Mouse (Mus musculus): Measurements from ENCODE around the gene Ttc38.
A peak's percentile ranks its signal among the peaks of the same experiment; 100 is the strongest.
"Not testable (repeated sequence)": the region's sequence is repeated elsewhere in the genome, so short reads cannot be mapped to it uniquely, and the experiment has no call there.

Ttc38 gene

GRCm38 (mm10) chr15:85822011-85822359 is 10.1 kb upstream of the Ttc38 start:
- DNase-seq (ENCODE audit: low read depth, low spot score): no peak

DNA sequence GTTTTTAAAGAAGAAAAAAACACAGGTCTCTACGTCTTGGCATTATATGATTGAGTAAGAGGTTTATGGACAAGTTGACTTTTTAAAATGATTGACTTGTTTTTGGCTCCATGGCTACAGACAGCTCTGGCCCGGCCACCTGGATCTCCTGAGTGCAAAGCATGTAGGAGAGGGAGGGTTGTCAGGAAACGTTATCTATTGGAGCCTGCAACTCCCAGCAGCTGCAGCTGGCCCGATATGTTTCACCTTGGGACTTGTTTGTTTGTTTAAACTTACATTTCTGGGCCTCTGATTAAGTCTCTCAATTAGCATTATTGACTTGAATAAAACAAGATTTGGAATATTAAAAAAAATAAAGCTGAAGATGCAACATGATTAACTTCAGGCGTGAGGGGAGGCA is 5.4 kb upstream of the Ttc38 start:
- DNase-seq (ENCODE audit: low read depth, low spot score): no peak

- no peak for DNase-seq (ENCODE audit: low read depth, low spot score)
These were observed 4.0 kb upstream of the Ttc38 start for GRCm38 (mm10) chr15:85828071-85828470.

- DNase-seq (ENCODE audit: low read depth, low spot score): no peak
These were observed 2.6 kb upstream of the Ttc38 start for GRCm38 (mm10) chr15:85829470-85829869.

DNA sequence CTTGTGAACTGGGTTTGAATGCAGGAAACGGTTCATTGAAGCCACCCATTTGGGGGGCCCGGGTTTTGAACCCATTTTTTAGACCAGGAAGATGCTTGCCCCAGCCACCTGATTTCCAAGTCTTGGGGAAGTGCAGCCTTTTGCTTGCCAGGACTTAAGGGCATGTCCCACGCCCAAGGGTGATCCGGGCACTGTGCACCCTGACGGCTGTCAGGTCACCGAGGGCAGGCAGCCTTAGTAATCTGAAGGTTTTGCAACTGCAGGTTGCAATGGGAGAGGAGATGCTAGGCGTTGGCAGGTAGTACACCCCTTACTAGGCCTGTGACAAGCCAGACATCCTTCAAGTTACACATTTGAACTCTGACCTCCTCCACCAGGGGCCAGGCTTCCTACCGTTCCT is 493 bp downstream of the Ttc38 start:
- DNase-seq (ENCODE audit: low read depth, low spot score): peak; percentile 15

DNA sequence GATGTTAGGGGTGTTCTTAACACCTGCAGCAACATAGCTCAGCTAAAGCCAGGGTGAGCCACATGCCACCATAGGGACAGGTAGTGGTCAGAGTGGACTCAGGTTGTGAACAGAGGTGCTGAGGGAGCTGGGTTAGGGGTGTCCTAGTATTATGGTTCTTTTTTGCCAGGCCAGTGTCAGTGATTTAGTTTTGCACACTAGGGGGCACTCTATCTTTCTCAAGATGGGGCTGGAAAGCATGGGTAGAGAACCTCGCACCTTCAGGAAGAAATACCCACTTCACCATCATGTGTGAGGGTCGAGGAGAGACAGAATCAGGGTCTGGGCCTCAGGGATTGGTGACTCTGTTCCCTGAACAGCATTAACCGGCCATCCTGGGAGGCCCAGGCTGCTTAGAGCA is 3.2 kb downstream of the Ttc38 start:
- peak; percentile 48 for DNase-seq (ENCODE audit: low read depth, low spot score)

DNA sequence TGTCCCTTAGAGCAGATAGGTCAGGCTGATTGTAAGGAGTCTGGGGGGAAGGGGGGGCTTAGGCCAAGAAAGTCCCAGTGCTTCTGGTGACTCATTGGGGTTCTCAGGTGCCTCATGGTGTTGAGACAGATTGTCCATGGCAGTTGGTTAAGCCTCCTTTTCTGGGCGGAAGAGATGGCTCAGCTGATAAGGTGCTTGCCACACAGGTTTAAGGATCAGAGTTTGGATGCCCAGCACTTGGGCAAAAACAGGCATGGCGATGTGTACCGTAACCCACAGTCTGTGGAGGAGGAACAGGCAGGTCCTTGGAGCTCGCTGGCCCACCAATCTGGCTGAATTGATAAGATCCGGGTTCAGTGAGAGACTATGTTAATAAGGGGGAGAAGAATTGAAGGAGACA is 4.8 kb downstream of the Ttc38 start:
- no peak for DNase-seq (ENCODE audit: low read depth, low spot score)

GRCm38 (mm10) chr15:85840983-85841382 is 8.9 kb downstream of the Ttc38 start:
- peak; percentile 60 for DNase-seq (ENCODE audit: low read depth, low spot score)

GRCm38 (mm10) chr15:85841796-85842360 is 9.8 kb downstream of the Ttc38 start:
- no peak for DNase-seq (ENCODE audit: low read depth, low spot score)

DNA sequence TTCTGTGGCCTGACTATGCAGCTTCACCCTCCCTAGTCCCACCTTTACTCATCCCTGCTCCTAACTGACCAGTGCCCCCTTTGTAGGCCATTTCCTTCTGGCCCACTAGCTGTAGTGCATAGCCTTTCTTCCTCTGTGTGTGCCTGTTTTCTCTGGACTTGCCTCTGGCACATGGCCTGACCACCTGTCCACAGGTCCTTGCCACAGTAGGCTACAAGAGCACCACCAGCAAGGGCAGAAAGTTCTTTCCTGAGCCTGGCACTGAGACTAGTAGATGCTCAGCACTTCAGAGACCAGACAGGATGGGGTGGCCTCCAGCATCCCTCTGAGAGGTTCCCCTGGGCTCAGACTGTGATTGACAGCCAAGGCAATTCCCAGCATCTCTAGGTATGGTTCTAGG is 13.0 kb downstream of the Ttc38 start:
- no peak for DNase-seq (ENCODE audit: low read depth, low spot score)

- DNase-seq (ENCODE audit: low read depth, low spot score): peak; percentile 23
These were observed 19.7 kb downstream of the Ttc38 start for GRCm38 (mm10) chr15:85851656-85852392.

DNA sequence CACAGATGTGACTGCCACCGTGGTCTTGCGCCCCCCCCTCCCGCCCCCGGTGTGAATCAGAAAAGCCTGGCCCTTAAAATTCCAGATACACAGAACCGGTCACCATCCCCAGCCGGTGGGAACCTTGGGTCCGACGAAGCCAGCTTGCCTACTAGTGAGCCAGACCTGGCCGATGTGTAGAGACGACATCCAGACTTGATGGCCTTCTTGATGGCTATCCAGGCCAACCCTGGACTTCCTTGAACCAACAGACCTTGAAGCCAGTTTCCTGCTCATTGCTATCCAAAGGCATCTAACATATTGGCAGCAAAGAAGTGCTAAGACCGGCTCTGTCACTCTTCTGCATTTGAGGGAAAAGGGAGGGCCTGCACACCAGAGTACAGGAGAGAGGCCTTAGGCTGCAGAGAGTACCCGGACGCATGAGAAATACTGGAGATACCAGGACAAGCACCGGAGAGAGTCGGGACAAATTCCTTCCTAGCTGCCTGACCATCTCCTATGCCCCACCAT is 26.9 kb downstream of the Ttc38 start:
- DNase-seq (ENCODE audit: low read depth, low spot score): no peak

GRCm38 (mm10) chr15:85859490-85860031 is 27.5 kb downstream of the Ttc38 start, which contains the start of gene Gtse1:
TSS of gene Gtse1 (plus strand) at chr15:85859745.
- DNase-seq (ENCODE audit: low read depth, low spot score): peak; percentile 96

DNA sequence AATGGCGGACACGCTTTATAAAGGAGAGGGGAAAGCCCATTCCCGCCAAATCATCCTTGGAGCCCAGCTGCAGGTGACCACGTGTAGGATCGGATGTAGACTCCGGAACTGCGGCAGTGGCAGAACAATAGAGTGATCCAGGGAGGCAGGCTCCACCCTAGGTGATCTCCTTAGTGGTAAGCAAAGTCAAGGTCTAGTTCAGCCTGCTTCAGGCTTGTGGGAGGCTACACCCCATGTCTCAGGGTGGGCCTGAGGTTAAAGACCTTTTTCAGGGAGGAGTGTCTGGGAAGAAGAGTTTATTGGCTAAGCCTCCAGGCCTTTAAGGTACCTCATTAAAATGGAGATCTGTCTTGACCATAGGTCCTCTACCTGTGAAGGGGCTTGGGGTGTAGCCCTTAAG is 33.8 kb downstream of the Ttc38 start:
- not testable (repeated sequence) for DNase-seq (ENCODE audit: low read depth, low spot score)

- peak; percentile 87 for DNase-seq (ENCODE audit: low read depth, low spot score)
These were observed 35.6 kb downstream of the Ttc38 start for GRCm38 (mm10) chr15:85867696-85868095.

GRCm38 (mm10) chr15:85877336-85877735 is 45.2 kb downstream of the Ttc38 start:
- DNase-seq (ENCODE audit: low read depth, low spot score): no peak

GRCm38 (mm10) chr15:85878848-85879497 is 46.9 kb downstream of the Ttc38 start, which contains the start of gene Trmu:
TSS of gene Trmu (plus strand) at chr15:85879312.
- DNase-seq (ENCODE audit: low read depth, low spot score): peak; percentile 92

- DNase-seq (ENCODE audit: low read depth, low spot score): no peak
These were observed 47.4 kb downstream of the Ttc38 start for GRCm38 (mm10) chr15:85879498-85879895.

- DNase-seq (ENCODE audit: low read depth, low spot score): no peak
These were observed 53.5 kb downstream of the Ttc38 start for GRCm38 (mm10) chr15:85885606-85886005.

DNA sequence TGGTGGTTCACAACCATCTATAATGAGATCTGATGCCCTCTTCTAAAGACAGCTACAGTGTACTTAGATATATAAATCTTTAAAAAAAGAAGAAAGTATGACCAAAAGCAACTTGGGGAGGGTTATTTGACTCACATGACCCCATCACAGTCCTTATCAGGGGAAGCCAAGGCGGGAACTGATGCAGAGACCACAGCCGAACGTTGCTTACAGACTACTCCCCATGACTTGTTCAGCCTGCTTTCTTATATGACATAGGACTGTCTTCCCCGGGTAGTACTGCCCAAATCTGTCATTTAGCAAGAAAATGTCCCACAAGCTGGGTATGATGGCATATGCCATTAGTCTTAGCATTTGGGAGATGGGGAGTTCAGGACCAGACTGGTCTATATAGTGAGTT is 57.1 kb downstream of the Ttc38 start:
- DNase-seq (ENCODE audit: low read depth, low spot score): no peak

DNA sequence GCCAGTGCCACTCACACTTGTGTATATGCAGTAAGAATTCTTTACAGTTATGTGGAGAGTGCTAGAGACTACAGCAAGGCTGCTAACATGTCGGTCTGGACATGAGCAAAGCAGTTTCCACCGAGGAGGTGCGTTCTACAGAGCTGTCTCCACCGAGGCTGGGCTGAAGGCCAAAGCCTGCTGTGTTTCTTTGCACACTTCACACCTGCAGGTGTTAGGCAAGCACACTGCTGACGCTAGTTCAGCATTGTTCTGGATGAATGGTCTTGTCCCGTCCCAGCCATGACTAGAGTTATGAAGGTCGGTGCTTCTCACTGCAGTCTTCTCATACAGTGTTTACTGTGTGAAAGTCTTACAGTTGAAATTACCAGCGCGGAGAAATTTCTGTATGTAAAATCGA is 59.9 kb downstream of the Ttc38 start:
- no peak for DNase-seq (ENCODE audit: low read depth, low spot score)

GRCm38 (mm10) chr15:85892498-85893118 is 60.5 kb downstream of the Ttc38 start:
- no peak for DNase-seq (ENCODE audit: low read depth, low spot score)
